Mouse (Mus musculus): ENCODE data around the gene Tnfrsf13c. TPM values are rescaled to one million over a fixed set of nuclear protein-coding genes. Genes with fewer than 3 reads are reported as not detected.

Tnfrsf13c gene
- polyA plus RNA-seq, 1 experiment = not detected

DNA sequence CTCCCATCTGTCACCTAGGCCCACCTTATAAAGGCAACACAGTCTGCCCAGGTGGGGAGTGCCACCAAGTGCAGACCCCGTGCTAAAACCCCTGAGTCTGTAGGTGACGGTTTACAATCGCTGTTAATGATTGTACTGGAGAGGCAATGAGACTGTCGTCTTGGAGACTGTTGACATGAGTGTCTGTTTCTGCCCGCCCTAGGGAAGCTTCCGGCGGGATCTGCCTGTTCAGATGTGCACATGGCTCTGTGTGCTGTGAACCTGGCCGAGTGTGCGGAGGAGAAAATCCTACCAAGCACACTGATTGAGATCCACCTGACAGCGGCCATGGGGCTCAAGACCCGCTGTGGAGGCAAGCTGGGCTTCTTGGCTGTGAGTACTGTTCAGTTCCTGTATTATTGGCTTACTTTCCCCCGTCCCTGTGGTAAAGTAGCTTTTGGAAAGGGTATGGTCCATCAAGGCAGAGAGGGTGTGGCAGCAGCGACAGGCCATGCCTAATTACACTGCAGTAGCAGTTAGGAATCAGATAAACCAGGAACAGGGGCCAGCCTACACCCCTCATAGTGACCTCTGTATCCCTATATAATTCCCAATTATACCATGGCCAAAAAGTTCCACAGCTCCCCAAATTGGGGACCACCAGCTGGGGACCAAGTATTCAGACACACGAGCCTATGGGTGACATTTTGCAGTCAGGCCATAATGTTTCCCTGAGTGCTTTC, 38.9 kb downstream of the Tnfrsf13c start:
- Histone ChIP-seq H3K4me1 (ENCODE audit: control insufficient read depth, insufficient read depth, insufficient read length, low read length) (no peaks in the 10 kb centered on the region), H3K4me3 (ENCODE audit: insufficient read depth, low read depth, low read length) (no peak overlapping the region), H3K27ac (replicated peaks; ENCODE audit: low read depth, low read length) (no peak overlapping the region)

DNA sequence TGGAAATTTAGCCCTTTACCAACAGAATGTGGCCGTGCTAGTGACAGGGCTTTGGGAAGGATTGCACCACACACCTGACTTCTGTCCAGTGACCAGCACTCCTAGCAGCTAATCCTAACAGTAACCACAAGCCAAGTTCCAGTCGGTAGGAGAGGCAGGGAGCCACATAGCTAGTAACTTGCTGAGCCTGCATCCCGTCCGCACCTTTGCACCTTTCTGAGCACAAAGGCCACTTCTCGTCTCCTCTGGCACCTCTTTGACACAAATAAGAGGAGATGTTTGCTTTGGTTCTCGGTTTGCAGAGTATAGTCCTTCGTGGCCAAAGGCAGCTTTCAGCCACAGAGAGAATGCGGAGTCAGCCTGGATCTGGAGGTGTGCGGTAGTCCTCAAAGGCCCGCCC, 39.5 kb downstream of the Tnfrsf13c start:
- Histone ChIP-seq H3K27ac (replicated peaks; ENCODE audit: low read depth, low read length) (no peak overlapping the region), H3K4me1 (ENCODE audit: control insufficient read depth, insufficient read depth, insufficient read length, low read length) (no peaks in the 10 kb centered on the region), H3K4me3 (ENCODE audit: insufficient read depth, low read depth, low read length) (no peak overlapping the region)

DNA sequence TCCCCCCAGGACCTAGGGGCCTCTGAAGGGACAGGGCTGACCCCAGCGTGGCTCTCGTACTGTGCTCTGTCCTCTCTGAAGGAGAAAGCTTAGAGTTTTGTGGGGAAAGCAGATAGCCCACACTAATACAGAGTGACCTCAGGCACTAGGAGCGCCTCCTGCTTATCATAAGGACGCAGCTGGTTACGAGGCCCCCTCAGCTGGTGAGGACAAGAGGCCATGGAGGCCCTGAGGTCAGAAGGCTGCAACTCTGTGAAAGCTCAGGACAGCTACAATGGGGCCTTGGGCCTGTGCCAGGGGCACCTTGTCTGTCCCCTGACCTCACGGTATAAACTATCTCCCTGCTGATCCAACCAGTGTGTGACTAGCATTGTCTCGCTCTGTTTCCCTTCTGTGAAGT, 40.0 kb downstream of the Tnfrsf13c start:
- no peak overlapping the region for H3K27ac ChIP-seq (replicated peaks; ENCODE audit: low read depth, low read length)
- no peaks in the 10 kb centered on the region for H3K4me1 ChIP-seq (ENCODE audit: control insufficient read depth, insufficient read depth, insufficient read length, low read length)
- no peak overlapping the region for H3K4me3 ChIP-seq (ENCODE audit: insufficient read depth, low read depth, low read length)

DNA sequence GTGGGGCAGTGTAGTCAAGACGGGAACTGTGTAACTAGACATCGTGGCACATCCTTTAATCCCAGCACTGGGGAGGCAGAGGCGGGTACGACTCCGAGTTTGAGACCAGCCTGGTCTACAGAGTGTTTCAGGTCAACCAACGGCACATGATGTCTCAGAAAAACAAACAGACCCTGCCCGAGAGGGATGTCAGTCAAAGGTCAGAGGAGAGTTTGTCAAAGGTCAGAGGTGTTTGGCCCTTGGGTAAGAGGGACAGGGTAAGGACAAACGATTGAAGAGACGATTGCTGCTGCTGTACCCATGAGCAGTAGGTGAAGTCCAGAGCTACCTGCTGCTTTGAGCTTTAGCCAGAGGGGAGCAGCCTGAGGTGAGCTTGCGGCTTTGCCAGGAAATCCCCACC, 40.6 kb downstream of the Tnfrsf13c start:
- Histone ChIP-seq H3K4me3 (ENCODE audit: insufficient read depth, low read depth, low read length) (no peak overlapping the region), H3K27ac (replicated peaks; ENCODE audit: low read depth, low read length) (no peak overlapping the region), H3K4me1 (ENCODE audit: control insufficient read depth, insufficient read depth, insufficient read length, low read length) (no peaks in the 10 kb centered on the region)

DNA sequence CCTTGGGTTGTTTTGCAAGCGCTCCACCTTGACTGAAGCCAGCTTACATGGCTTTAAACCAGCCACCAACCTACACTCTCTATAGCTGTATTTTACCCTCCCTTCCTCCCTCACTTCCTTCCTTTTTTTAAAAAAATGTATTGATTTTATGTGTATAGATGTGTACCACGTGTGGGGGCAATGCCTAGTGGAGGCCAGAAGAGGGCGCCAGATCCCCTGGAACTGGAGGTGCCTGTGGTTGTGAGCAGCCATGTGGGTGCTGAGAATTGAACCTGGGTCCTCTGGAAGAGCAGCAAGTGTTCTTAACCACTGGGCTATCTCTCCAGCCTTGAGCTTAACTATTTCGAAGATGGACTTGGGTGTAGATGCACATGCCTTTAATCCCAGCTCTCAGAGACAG, 41.9 kb downstream of the Tnfrsf13c start:
- H3K4me1 ChIP-seq (ENCODE audit: control insufficient read depth, insufficient read depth, insufficient read length, low read length) = no peaks in the 10 kb centered on the region
- H3K4me3 ChIP-seq (ENCODE audit: insufficient read depth, low read depth, low read length) = no peak overlapping the region
- no peak overlapping the region for H3K27ac ChIP-seq (replicated peaks; ENCODE audit: low read depth, low read length)

DNA sequence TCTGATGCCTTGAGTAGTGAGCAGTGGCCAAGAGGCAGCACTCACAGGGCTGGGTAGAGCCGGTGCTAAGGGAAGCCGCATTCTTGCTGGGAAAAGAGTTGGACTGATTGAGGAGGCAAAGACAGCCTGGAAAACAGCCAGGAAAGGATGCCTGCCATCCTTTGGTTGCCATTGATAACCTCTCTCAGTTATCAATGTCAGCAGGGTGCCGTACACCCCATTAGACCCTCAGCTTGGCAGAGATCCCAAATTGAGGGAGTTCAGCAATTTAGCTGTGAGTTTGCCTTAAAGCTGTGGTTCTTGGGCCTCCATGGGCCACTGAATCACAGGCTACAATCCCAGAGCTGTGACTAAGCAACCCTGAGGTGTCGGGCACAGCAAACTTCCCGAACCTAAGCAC, 43.0 kb downstream of the Tnfrsf13c start:
- H3K4me3 ChIP-seq (ENCODE audit: insufficient read depth, low read depth, low read length) = no peak overlapping the region
- no peak overlapping the region for H3K27ac ChIP-seq (replicated peaks; ENCODE audit: low read depth, low read length)
- H3K4me1 ChIP-seq (ENCODE audit: control insufficient read depth, insufficient read depth, insufficient read length, low read length) = no peaks in the 10 kb centered on the region

DNA sequence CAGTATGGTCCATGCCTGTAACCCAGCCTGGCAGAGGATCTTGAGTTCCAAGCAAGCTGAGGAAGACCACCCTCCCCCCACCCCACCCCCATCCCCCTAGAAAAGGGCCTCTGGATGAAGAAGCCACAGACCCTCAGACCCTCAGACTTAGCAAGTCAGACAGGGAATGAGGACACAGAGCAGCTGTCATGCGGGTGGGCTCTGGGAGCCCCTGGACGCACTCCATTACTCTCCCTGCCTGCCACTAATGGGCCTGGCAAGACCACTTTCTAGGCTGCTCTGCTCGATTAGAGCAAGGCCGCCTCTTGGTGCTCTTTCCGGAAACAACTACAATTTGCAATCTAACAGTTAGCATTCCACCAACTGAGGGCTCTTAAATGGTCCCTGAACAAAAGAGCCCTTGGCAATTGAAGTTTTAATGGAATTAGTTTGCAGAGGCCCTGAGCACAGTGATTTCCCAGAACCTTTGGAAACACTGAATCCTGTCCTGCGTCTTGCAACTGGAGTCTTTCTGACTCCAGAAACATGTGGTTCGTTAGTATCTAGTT, 46.4 kb downstream of the Tnfrsf13c start:
- Histone ChIP-seq H3K4me3 (ENCODE audit: insufficient read depth, low read depth, low read length) (no peak overlapping the region), H3K27ac (replicated peaks; ENCODE audit: low read depth, low read length) (no peak overlapping the region), H3K4me1 (ENCODE audit: control insufficient read depth, insufficient read depth, insufficient read length, low read length) (no peaks in the 10 kb centered on the region)

DNA sequence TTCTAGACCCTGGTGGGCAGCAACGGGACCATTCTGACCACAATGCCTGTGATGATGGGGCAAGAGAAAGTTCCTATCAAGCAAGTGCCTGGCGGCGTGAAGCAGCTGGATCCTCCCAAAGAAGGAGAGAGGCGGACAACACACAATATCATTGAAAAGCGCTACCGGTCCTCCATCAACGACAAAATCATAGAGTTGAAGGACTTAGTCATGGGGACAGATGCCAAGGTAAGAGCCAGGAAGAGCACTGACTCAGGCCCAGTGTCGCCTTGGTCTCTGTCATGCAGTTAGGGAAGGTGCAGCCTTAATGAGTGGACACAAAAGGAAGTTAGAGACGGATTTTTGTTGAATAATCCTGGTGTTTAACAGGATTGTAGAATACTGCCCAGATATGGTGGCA, 49.1 kb downstream of the Tnfrsf13c start:
- H3K4me1 ChIP-seq (ENCODE audit: control insufficient read depth, insufficient read depth, insufficient read length, low read length) = no peaks in the 10 kb centered on the region
- no peak overlapping the region for H3K4me3 ChIP-seq (ENCODE audit: insufficient read depth, low read depth, low read length)
- no peak overlapping the region for H3K27ac ChIP-seq (replicated peaks; ENCODE audit: low read depth, low read length)

DNA sequence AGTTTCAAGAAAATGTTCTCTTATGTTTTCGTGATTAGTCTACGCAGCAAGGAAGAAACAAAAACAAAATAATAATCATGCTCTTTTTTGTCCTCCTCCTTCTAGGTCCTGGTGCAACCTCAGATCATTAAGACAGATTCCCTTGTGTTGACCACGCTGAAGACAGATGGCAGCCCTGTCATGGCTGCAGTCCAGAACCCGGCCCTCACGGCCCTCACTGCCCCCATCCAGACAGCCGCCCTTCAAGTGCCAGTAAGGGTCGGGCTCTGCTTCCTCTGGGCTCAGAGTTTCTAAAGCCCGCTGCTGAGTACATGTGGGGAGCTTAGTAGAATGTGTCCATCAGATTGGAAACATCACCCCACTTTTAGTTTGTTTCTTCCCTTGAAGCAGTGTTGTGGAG, 51.5 kb downstream of the Tnfrsf13c start:
- H3K4me3 ChIP-seq (ENCODE audit: insufficient read depth, low read depth, low read length) = no peak overlapping the region
- H3K27ac ChIP-seq (replicated peaks; ENCODE audit: low read depth, low read length) = no peak overlapping the region
- no peaks in the 10 kb centered on the region for H3K4me1 ChIP-seq (ENCODE audit: control insufficient read depth, insufficient read depth, insufficient read length, low read length)

Other genes starting within 250 kb of the Tnfrsf13c start
- not detected in 2 replicates for gene 1700029P11Rik, start 243.8 kb downstream of the Tnfrsf13c start, polyA plus RNA-seq (2012; ENCODE audit: insufficient read depth, insufficient read length, missing spikeins)
- gene Xrcc6, start 236.5 kb downstream of the Tnfrsf13c start, polyA plus RNA-seq (2012; ENCODE audit: insufficient read depth, insufficient read length, missing spikeins) = 119 and 145 TPM in 2 replicates
- 5.1 and 9.2 TPM in 2 replicates for gene Desi1, start 190.5 kb downstream of the Tnfrsf13c start, polyA plus RNA-seq (2012; ENCODE audit: insufficient read depth, insufficient read length, missing spikeins)
- gene Snu13, start 176.8 kb downstream of the Tnfrsf13c start, polyA plus RNA-seq (2012; ENCODE audit: insufficient read depth, insufficient read length, missing spikeins) = 88.5 and 124 TPM in 2 replicates
- gene 4930407I10Rik, start 165.2 kb downstream of the Tnfrsf13c start, polyA plus RNA-seq (2012; ENCODE audit: insufficient read depth, insufficient read length, missing spikeins) = not detected in 2 replicates
- not detected in 2 replicates for gene Mei1, start 154.4 kb downstream of the Tnfrsf13c start, polyA plus RNA-seq (2012; ENCODE audit: insufficient read depth, insufficient read length, missing spikeins)
- 3.6 and 4.3 TPM in 2 replicates for gene Ccdc134, start 96.4 kb downstream of the Tnfrsf13c start, polyA plus RNA-seq (2012; ENCODE audit: insufficient read depth, insufficient read length, missing spikeins)
- gene Srebf2, start 77.2 kb downstream of the Tnfrsf13c start, polyA plus RNA-seq (2012; ENCODE audit: insufficient read depth, insufficient read length, missing spikeins) = 24.3 and 25.3 TPM in 2 replicates
- not detected in 2 replicates for gene Shisa8, start 11.6 kb downstream of the Tnfrsf13c start, polyA plus RNA-seq (2012; ENCODE audit: insufficient read depth, insufficient read length, missing spikeins)
- not detected in 2 replicates for gene Cenpm, start 20.4 kb upstream of the Tnfrsf13c start, polyA plus RNA-seq (2012; ENCODE audit: insufficient read depth, insufficient read length, missing spikeins)
- not detected in 2 replicates for gene 1500009C09Rik, start 28.0 kb upstream of the Tnfrsf13c start, polyA plus RNA-seq (2012; ENCODE audit: insufficient read depth, insufficient read length, missing spikeins)
- 0.28 TPM in 1 of 2 replicates, not detected in the other for gene Sept3, start 50.5 kb upstream of the Tnfrsf13c start, polyA plus RNA-seq (2012; ENCODE audit: insufficient read depth, insufficient read length, missing spikeins)
- not detected in 2 replicates for gene Wbp2nl, start 74.6 kb upstream of the Tnfrsf13c start, polyA plus RNA-seq (2012; ENCODE audit: insufficient read depth, insufficient read length, missing spikeins)
- 13.1 and 13.8 TPM in 2 replicates for gene Naga, start 114.6 kb upstream of the Tnfrsf13c start, polyA plus RNA-seq (2012; ENCODE audit: insufficient read depth, insufficient read length, missing spikeins)
- 0.52 and 1.5 TPM in 2 replicates for gene Pheta2, start 114.6 kb upstream of the Tnfrsf13c start, polyA plus RNA-seq (2012; ENCODE audit: insufficient read depth, insufficient read length, missing spikeins)
- 420 and 432 TPM in 2 replicates for gene Smdt1, start 114.6 kb upstream of the Tnfrsf13c start, polyA plus RNA-seq (2012; ENCODE audit: insufficient read depth, insufficient read length, missing spikeins)
- 2,100 and 2,481 TPM in 2 replicates for gene Ndufa6, start 130.0 kb upstream of the Tnfrsf13c start, polyA plus RNA-seq (2012; ENCODE audit: insufficient read depth, insufficient read length, missing spikeins)
- 29.8 and 37.1 TPM in 2 replicates for gene Cyp2d22, start 155.9 kb upstream of the Tnfrsf13c start, polyA plus RNA-seq (2012; ENCODE audit: insufficient read depth, insufficient read length, missing spikeins)
- not detected in 2 replicates for gene Cyp2d11, start 169.7 kb upstream of the Tnfrsf13c start, polyA plus RNA-seq (2012; ENCODE audit: insufficient read depth, insufficient read length, missing spikeins)
- not detected in 2 replicates for gene Cyp2d10, start 182.8 kb upstream of the Tnfrsf13c start, polyA plus RNA-seq (2012; ENCODE audit: insufficient read depth, insufficient read length, missing spikeins)
- 1.3 TPM in 1 of 2 replicates, not detected in the other for gene Cyp2d9, start 209.1 kb upstream of the Tnfrsf13c start, polyA plus RNA-seq (2012; ENCODE audit: insufficient read depth, insufficient read length, missing spikeins)

Data from brown adipose tissue, adult 24 weeks (tissue).